Mouse (Mus musculus) olfactory bulb, adult 2 months (tissue): ENCODE measurements around the gene Rtn2.

ENCODE experiments used
- CTCF ChIP-seq: fragments of 200-500 bp; IDR thresholded peaks from 2 replicates; pipeline ENCODE4 v1.5.1; 2012; ENCODE audit warnings: low read depth, mild to moderate bottlenecking, low read length, moderate library complexity; ENCODE audit not compliant: insufficient read depth
- POLR2A ChIP-seq: fragments of 200-500 bp; IDR thresholded peaks from 2 replicates; pipeline ENCODE4 v1.6.1; 2012; ENCODE audit warnings: mild to moderate bottlenecking, low read depth, low read length, moderate library complexity; ENCODE audit not compliant: insufficient read depth

DNA sequence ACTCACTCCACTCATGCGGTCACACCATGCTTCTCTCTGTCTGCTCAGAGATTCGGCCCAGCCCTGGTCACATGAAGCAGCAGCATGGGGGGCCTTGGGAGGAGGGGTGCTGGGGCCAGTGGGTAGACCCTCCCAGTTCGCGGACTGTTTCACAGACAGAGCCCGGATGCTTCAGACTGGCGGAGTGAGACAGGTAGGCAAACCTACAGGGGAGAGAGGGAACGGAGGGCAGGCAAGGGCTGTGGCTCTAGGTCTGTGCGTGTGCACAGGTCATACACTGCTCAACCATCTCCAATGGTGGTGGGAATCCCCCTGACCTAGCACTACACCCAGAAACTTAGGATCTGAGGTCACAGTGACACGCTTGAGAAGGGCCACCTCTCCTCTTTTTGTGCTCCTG lies 37.0 kb downstream of the Rtn2 start:
- TF ChIP-seq CTCF = no peak
- no peak for TF ChIP-seq POLR2A
